Mouse (Mus musculus) neural tube, embryonic 13.5 days (tissue): ENCODE data around the gene Relch. TPM values are rescaled to one million over a fixed set of nuclear protein-coding genes. Genes with fewer than 3 reads are reported as not detected.
"Not testable (repeated sequence)": the region's sequence is repeated elsewhere in the genome, so short reads cannot be mapped to it uniquely, and the experiment has no call there.

Experiments
- ATAC-seq: fragments of 200-750 bp; cut with Nextera tagmentation; 2 replicates; pipeline ENCODE4 v1.8.0; 2017; ENCODE audit warnings: low read depth, mild to moderate bottlenecking, moderate TSS enrichment, moderate library complexity
- H3K27ac ChIP-seq: fragments of 300-500 bp; sonication (generic); replicated peaks from 2 replicates; pipeline ENCODE4 v1.5.1; 2015; ENCODE audit warnings: moderate library complexity, mild to moderate bottlenecking, inconsistent platforms
- H3K27me3 ChIP-seq: fragments of 300-500 bp; sonication (generic); 2 replicates; pipeline ENCODE4 v1.6.1; 2015; ENCODE audit warnings: mild to moderate bottlenecking, inconsistent platforms
- H3K36me3 ChIP-seq: fragments of 300-500 bp; sonication (generic); 2 replicates; pipeline ENCODE4 v1.6.1; 2015; ENCODE audit warnings: mild to moderate bottlenecking, inconsistent platforms
- H3K4me1 ChIP-seq: fragments of 300-500 bp; sonication (generic); replicated peaks from 2 replicates; pipeline ENCODE4 v1.6.1; 2015; ENCODE audit warnings: inconsistent platforms
- H3K4me2 ChIP-seq: fragments of 300-500 bp; sonication (generic); 2 replicates; pipeline ENCODE4 v1.6.1; 2015; ENCODE audit warnings: inconsistent platforms, mild to moderate bottlenecking, moderate library complexity
- H3K4me3 ChIP-seq: fragments of 300-500 bp; sonication (generic); 2 replicates; pipeline ENCODE4 v1.5.1; 2015; ENCODE audit warnings: mild to moderate bottlenecking, inconsistent platforms
- H3K9ac ChIP-seq: fragments of 300-500 bp; sonication (generic); 2 replicates; pipeline ENCODE4 v1.6.1; 2015; ENCODE audit warnings: moderate library complexity, mild to moderate bottlenecking, inconsistent platforms
- H3K9me3 ChIP-seq: fragments of 300-500 bp; sonication (generic); 2 replicates; pipeline ENCODE4 v1.6.1; 2016; ENCODE audit warnings: inconsistent platforms
- WGBS: fragments of 180-500 bp; shearing (Covaris S2); methylation state at CpG from one replicate; pipeline ENCODE4 v1.1.7; 2015; 5-methylcytosine and 5-hydroxymethylcytosine counted together
- polyA plus RNA-seq: library from polyadenylated mRNA; unstranded; fragments of >200 nt; fragmentation: Nextera tagmentation; extraction: Ambion mirVana; gene quantifications from 2 replicates; pipeline ENCODE4 v1.2.1, GENCODE M21; 2015

Relch gene
- polyA plus RNA-seq, 1 experiment from 2014 or later, result 39.9 TPM

DNA sequence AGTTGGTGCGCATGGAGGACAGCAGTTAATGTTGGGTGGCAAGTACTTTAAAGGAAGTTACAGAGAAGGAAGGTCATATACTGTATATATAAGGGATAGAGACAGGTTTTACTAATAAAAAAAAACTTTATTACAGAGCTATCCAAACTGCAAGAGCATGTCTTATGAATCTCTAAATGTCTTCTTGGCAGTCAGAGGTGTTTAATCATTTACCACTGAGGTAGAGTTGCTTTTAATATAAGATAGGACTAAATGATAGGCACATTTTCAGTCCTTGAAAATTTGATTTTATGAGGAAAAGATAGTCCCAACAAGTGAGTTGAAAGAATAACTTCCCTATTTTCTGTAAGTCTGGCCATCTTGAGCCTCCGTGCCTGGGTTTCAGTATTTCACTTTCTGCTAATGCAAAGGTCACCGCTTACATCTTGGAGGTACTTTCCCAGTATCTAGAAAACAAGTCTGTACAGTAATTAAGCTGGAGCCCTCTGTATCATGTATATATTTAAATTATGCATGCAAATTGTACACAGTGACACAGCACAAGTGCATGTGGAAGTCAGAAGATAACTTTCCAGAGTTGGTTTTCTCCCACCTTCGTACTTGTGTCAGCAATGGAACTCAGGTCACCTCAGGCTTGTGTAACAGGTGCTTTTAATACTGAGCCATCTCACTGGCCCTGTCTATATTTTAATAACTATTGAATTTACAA is 84.6 kb downstream of the Relch start:
- H3K9me3 ChIP-seq, result no peaks in the 10 kb centered on the region
- H3K27ac ChIP-seq, result no peak overlapping the region
- H3K4me3 ChIP-seq, result no peak overlapping the region
- peaks cover 64% of the 10 kb centered on the region for H3K36me3 ChIP-seq
- no peak overlapping the region for H3K9ac ChIP-seq
- no peaks in the 10 kb centered on the region for H3K27me3 ChIP-seq
- no peak for ATAC-seq
- no peak overlapping the region for H3K4me2 ChIP-seq
- 98% methylated on average over 4 of the region's 4 CpGs for WGBS
- H3K4me1 ChIP-seq, result no peaks in the 10 kb centered on the region

DNA sequence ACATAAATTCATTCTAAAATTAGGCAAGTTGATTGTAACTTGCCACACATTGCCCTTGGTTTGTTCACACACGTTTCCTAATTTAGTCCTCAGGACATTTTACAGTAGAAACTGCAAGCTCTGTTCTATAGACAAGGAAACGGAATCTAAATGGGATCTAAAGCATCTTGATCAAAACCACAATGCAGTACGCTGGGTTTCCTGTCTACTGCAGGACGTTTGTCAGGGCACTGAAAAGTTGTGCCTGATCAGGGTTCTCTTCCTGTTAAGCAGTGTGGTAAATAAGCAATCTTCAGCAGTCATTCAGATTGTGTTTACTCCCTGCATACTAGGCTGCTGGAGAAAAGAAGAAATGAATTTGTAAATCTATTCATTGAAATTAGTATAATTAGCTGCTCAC is 88.5 kb downstream of the Relch start:
- no peak for ATAC-seq

DNA sequence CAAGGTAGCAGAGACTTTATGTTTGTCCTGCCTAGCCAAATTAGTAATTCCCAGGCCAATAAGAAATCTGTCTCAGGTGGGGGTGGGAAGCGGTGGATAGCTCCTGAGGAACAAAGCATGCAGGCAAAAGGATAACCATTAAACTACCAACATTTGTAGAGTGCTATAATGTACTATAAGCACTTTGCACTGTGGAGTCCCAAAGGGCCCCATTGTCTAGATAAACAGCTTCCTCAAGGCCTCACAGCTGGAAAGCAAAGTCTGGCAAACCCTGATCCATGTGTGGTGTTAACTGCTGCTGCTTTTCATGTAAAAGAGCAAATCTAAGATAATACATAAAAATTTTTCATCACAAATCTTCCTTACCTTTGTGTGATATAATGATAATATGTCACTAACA is 89.3 kb downstream of the Relch start:
- no peak overlapping the region for H3K4me2 ChIP-seq
- H3K9me3 ChIP-seq, result no peaks in the 10 kb centered on the region
- no peak for ATAC-seq
- H3K4me1 ChIP-seq, result no peaks in the 10 kb centered on the region
- WGBS, result 88% methylated on average over 1 of the region's 1 CpGs
- H3K9ac ChIP-seq, result no peak overlapping the region
- H3K4me3 ChIP-seq, result no peak overlapping the region
- H3K36me3 ChIP-seq, result peaks cover 42% of the 10 kb centered on the region
- H3K27ac ChIP-seq, result no peak overlapping the region
- no peaks in the 10 kb centered on the region for H3K27me3 ChIP-seq

More for the DNA sequence above, 88.5 kb downstream of the Relch start:
- Histone ChIP-seq H3K9ac (no peak overlapping the region), H3K4me2 (no peak overlapping the region), H3K27ac (no peak overlapping the region), H3K36me3 (peaks cover 45% of the 10 kb centered on the region), H3K4me3 (no peak overlapping the region), H3K4me1 (no peaks in the 10 kb centered on the region), H3K27me3 (no peaks in the 10 kb centered on the region), H3K9me3 (no peaks in the 10 kb centered on the region)
- WGBS, result 84% methylated on average over 4 of the region's 4 CpGs

DNA sequence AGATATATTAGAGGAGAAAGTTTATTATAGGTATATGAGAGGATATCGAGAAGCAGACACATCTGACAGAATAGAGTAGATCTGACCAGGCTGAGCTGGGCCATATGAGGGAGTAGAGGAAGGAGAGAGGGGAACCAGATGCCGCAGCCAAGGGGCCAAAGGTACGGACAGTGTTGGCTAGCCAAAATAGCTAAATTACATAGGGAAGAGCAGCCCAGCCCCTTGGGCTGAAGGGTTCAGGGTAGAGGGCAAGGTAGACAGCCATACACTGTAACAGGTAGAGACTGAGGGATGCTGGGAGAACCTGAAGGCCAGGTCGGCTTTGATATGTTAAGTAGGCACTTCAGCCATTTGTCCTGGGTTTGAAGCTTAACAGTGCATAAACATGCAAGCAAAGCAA is 95.1 kb downstream of the Relch start:
- Histone ChIP-seq H3K4me2 (no peak overlapping the region), H3K9me3 (peaks cover 13% of the 10 kb centered on the region; the same call in 1 of the 2 replicates), H3K27me3 (no peaks in the 10 kb centered on the region), H3K27ac (no peak overlapping the region), H3K4me3 (no peak overlapping the region), H3K9ac (no peak overlapping the region), H3K4me1 (no peaks in the 10 kb centered on the region), H3K36me3 (peaks cover 3% of the 10 kb centered on the region; the same call in 1 of the 2 replicates)
- 95% methylated on average over 4 of the region's 4 CpGs for WGBS
- ATAC-seq, result no peak

DNA sequence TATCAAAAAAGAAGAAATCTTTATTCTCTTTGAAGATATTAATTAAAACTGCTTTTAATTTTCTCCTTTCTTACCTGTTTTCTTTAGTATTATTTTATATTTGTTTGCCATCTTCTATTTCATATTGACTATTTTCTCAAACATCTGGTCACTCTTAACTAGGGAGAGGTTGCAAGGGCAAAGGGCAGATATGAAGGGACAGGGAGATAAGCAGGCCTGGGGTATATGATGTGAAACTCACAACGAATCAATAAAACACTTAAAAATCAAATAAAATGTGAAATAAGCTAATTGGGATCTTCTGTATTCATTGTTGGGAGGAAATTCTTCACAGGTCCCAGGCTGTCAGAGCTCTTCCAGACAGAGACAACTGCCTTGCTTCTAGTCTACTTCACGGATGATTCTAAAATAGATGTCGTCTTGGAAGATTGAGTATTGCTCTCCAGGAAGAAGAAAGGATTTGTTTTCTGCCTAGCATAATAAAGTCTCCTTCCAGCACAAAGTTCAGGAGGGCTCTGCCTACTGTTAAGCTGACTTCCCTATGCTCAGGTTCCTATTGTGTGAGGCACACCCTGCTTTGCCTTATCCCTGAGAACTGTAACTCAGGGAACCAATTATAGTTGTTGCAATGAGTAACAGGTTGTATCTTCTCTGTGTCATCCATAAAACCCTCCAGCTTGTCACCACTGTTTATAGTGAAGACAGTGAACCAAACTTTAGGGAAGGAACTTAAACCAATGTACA is 95.9 kb downstream of the Relch start:
- Histone ChIP-seq H3K27me3 (no peaks in the 10 kb centered on the region), H3K4me2 (no peak overlapping the region), H3K4me1 (no peaks in the 10 kb centered on the region), H3K9me3 (peaks cover 13% of the 10 kb centered on the region; the same call in 1 of the 2 replicates), H3K4me3 (no peak overlapping the region), H3K9ac (no peak overlapping the region), H3K36me3 (no peaks in the 10 kb centered on the region), H3K27ac (no peak overlapping the region)
- WGBS, result 79% methylated on average over 3 of the region's 3 CpGs
- ATAC-seq, result no peak

DNA sequence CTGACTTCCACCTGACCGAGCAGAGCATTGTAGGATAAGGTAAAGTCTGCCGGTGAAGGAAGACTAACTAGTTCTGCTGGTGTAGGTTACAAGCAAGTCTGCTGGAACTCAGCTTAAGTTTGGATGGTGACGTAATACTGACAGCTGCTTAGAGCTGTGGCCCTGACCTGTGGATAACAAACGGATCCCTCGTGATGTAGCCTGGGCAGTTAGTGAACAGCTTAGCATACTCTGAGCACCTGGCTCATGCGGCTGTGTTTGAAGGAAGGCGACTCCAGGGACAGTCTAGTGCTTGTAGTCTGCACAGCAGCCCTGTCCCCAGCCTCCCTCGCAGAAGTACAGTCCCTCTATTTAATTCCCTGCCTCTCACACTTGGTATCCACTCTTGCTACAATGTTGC is 101.9 kb downstream of the Relch start:
- H3K27me3 ChIP-seq, result no peaks in the 10 kb centered on the region
- no peak overlapping the region for H3K9ac ChIP-seq
- no peaks in the 10 kb centered on the region for H3K36me3 ChIP-seq
- no peak overlapping the region for H3K27ac ChIP-seq
- ATAC-seq, result no peak
- no peaks in the 10 kb centered on the region for H3K4me1 ChIP-seq
- H3K9me3 ChIP-seq, result peaks cover 13% of the 10 kb centered on the region; the same call in 1 of the 2 replicates
- H3K4me3 ChIP-seq, result no peak overlapping the region
- H3K4me2 ChIP-seq, result no peak overlapping the region
- WGBS, result 83% methylated on average over 8 of the region's 8 CpGs

DNA sequence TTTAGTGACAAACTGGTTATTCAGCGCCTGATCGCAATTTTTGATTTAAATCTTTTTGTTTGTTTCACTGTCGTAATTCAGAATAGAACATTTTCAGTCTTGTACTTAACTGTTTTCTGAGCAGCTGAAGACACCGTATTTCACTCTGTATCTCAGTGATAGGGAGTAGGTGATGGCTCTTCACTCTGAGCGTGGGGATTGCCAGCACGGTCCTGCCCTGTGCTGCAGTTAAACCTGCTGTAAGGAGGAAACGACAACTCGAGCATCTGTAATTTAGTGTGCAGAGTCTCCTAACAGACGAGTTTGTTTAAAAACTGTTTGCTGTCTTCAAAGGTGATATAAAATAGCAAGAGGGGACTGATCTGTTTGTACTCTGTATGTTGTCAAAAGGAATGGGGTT is 102.4 kb downstream of the Relch start:
- not testable (repeated sequence) for ATAC-seq, H3K27ac ChIP-seq, H3K4me1 ChIP-seq, H3K36me3 ChIP-seq, H3K4me3 ChIP-seq, H3K9ac ChIP-seq, H3K4me2 ChIP-seq, H3K27me3 ChIP-seq
- peaks cover 13% of the 10 kb centered on the region; the same call in 1 of the 2 replicates for H3K9me3 ChIP-seq
- WGBS, result 85% methylated on average over 9 of the region's 9 CpGs

DNA sequence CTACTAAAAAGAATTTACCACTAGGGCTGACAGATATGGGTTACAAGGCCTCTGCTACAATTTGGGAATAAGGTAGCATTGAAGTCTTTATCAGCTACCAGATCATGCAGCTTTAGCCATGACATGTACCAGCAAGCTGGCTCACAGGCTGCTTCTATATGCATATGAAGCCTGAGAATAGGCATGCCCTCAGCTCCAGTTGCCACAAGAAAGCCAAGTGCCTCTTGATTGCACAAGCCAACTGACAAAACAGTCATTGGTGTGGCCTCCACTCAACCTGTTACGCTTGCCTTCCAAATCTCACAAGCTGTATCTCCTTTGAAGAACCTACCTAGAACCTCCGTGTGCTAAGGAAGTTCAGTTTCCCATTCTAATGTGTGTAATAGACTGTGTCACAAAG is 104.7 kb downstream of the Relch start:
- H3K36me3 ChIP-seq, result no peaks in the 10 kb centered on the region
- H3K9me3 ChIP-seq, result no peaks in the 10 kb centered on the region
- no peak overlapping the region for H3K27ac ChIP-seq
- no peak for ATAC-seq
- no peaks in the 10 kb centered on the region for H3K4me1 ChIP-seq
- no peak overlapping the region for H3K9ac ChIP-seq
- 96% methylated on average over 2 of the region's 2 CpGs for WGBS
- no peak overlapping the region for H3K4me3 ChIP-seq
- H3K4me2 ChIP-seq, result no peak overlapping the region
- no peaks in the 10 kb centered on the region for H3K27me3 ChIP-seq

DNA sequence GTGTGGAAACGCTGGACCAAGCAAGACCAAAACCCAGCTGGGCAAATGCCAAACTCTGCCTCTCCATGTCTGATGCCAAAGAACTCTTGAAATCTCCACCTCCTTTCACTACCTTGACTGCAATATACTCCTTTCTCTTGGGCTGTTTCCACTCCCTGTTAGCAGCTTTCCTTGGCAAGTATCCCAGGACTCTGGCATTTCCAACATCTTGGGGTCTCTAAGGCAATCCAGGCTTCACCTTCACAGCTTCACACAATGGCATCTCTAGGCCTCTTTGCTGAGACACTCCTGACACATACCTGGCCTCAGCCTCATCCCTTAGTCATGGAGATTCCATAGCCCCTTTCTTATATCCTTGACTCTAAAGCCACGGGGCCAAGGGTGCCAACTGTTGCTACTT is 107.0 kb downstream of the Relch start:
- no peak for ATAC-seq
- Histone ChIP-seq H3K9ac (no peak overlapping the region), H3K4me2 (no peak overlapping the region), H3K4me1 (no peaks in the 10 kb centered on the region), H3K27me3 (no peaks in the 10 kb centered on the region), H3K27ac (no peak overlapping the region), H3K9me3 (no peaks in the 10 kb centered on the region), H3K4me3 (no peak overlapping the region), H3K36me3 (no peaks in the 10 kb centered on the region)
- 84% methylated on average over 2 of the region's 2 CpGs for WGBS

DNA sequence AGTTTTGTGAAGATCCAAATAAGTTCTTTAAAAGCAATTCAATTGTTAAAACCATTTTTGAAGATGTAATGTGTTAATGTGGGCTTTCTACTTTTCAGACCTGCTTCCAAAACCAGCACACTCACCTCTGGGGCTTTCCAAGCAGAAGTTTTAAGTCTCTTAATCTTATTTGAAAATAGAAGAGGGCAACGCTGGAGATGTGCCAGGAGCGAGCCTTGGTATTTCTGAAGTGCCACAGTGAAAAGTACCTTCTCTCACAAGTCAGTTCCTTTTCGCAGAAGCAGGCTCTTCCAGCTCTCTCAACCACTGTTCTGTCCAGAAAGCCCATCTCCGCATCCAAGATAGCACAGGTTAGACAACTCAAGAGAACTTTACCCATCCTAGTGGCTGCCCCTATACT is 112.8 kb downstream of the Relch start:
- 94% methylated on average over 4 of the region's 4 CpGs for WGBS
- Histone ChIP-seq H3K36me3 (no peaks in the 10 kb centered on the region), H3K9ac (no peak overlapping the region), H3K27ac (no peak overlapping the region), H3K27me3 (peaks cover 30% of the 10 kb centered on the region), H3K9me3 (no peaks in the 10 kb centered on the region), H3K4me3 (no peak overlapping the region), H3K4me1 (peaks cover 11% of the 10 kb centered on the region), H3K4me2 (no peak overlapping the region)
- no peak for ATAC-seq

DNA sequence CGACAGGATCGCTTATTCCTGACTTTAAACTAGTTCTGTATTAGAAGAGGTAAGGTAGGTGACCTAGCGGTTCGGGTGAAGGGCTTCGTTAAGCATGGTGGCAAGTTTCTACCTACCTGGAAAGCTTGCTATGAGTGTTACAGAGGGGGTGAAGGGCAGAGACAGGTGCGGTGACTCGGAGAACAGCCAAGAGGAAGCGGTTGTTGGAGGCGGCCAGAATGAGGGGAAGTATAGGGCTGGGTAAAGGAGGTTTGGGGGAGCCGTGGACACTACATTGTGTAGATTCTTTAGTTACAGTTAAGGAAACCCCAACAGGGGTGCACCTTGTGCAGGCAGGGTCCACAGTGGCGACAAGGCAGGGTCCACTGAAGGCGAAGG is 116.4 kb downstream of the Relch start:
- H3K27ac ChIP-seq, result no peak overlapping the region
- WGBS, result 31% methylated on average over 12 of the region's 12 CpGs
- H3K4me3 ChIP-seq, result peak overlapping the region; percentile 59
- no peaks in the 10 kb centered on the region for H3K9me3 ChIP-seq
- H3K4me2 ChIP-seq, result peak overlapping the region; percentile 89
- H3K9ac ChIP-seq, result peak overlapping the region; percentile 72
- peaks cover 11% of the 10 kb centered on the region for H3K4me1 ChIP-seq
- peaks cover 42% of the 10 kb centered on the region for H3K27me3 ChIP-seq
- ATAC-seq, result peak; percentile 52
- H3K36me3 ChIP-seq, result no peaks in the 10 kb centered on the region

DNA sequence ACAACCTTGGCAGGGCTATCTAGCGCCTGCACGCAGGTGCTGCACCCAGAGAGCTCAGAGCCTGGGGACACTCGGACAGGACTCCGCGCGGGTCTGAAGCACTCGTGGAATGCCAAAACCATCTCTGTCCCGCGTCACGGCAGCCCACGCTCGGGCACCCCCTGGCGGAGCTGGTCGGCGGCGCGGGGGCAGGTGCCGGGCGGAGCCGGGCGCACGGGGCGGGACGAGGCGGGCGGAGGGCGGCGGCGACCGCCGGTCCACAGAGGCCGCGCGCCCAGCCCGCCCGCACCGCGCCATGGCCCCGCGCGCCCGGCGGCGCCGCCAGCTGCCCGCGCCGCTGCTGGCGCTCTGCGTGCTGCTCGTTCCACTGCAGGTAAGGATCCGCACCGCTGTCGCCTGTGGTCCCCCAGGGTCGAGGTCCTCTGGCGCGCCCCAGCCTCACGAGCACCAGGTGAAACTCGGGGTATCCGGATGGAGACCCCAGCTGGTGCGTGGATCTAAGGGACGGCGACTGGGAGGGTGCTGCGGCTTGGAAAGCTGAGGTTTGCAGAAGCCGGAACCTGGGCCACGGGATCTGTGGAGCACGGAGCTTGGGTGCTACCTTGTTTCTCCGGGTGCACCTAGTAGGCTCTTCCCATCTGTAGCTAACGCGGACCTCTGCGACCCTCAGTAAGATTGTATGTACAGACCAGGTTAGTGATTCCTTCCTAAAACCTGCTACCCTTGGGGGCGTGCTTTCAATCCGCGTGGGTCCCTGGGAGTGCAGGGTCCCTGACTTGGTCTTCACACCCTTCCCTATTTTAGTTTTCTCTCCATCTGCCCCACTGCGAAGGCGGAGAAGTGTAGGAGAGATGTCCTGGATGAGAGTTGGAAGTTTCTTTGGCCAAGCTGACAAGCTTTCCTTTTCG is 117.0 kb downstream of the Relch start, which contains the start of gene Tnfrsf11a:
TSS of gene Tnfrsf11a (plus strand) at position 262 of the 908 bp plus-strand sequence.
- H3K4me1 ChIP-seq, result peaks cover 11% of the 10 kb centered on the region
- no peaks in the 10 kb centered on the region for H3K36me3 ChIP-seq
- H3K4me3 ChIP-seq, result peak within 1 kb of the TSS; percentile 59
- WGBS, result 4% methylated on average over 77 of the region's 77 CpGs
- no peaks in the 10 kb centered on the region for H3K9me3 ChIP-seq
- H3K27me3 ChIP-seq, result peaks cover 42% of the 10 kb centered on the region
- peak; percentile 85 for ATAC-seq
- H3K27ac ChIP-seq, result no peak within 1 kb of the TSS
- H3K4me2 ChIP-seq, result peak within 1 kb of the TSS; percentile 89
- peak within 1 kb of the TSS; percentile 72 for H3K9ac ChIP-seq
